Mouse (Mus musculus): Measurements from ENCODE around the gene Fam69a. TPM values are rescaled to one million over a fixed set of nuclear protein-coding genes. Genes with fewer than 3 reads are reported as not detected.

Gene Fam69a
- total and polyA plus RNA-seq, 2 experiments from 2014 or later: 28.8 to 79.5 TPM

DNA sequence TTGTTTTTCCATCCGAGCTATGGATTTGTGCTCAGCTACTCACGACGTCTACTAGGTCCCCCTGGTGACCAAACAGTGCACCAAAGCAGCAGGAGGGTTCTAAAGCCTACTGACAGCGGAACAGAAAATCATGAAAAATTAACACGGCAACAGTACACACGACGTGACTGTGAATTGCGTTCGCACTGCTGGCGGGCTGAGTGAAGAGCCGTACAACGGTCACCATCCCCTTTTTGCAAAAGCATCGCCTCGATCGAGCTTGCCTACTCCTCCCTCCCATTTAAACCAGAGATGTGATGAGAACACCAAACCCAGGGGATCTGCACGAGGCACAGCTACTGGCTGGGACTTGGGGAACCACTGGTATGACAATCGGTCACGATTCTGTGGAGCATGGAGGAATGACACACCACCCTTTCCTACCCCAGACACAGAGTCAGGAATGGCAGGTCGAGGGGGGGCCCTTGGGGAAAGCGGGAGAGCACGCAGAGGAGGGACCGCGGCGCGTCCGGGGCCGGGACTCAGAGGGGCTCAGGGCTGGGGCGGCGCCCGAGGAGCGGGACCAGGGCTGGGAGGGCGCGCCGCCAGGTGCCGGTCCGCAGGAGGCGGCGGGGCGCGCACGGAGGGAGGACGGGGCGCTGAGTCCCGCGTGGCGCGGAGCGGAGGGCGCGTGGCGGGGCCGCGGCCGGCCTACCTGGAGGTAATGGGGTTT is 474 bp downstream of the Fam69a start:
- H3K9ac ChIP-seq (replicated peaks; ENCODE audit: low read length): peak overlapping the region; percentile 91
- peak overlapping the region; percentile 73 for H3K4me2 ChIP-seq (ENCODE audit: low read depth, low read length)
- ATAC-seq (peak; percentile 79), DNase-seq (ENCODE audit: low spot score) (peak; percentile 82)
- no peaks in the 10 kb centered on the region for H3K9me3 ChIP-seq (ENCODE audit: low read length)
- H3K27me3 ChIP-seq (ENCODE audit: insufficient read depth, low read length): no peaks in the 10 kb centered on the region
- no peaks in the 10 kb centered on the region for H3K36me3 ChIP-seq (ENCODE audit: insufficient read depth, low read length)
- peak overlapping the region; percentile 90 for H3K4me3 ChIP-seq (ENCODE audit: low read length)
- WGBS: under 1% methylated on average over 44 of the region's 54 CpGs
- peak overlapping the region; percentile 98 for H3K27ac ChIP-seq
- TF ChIP-seq CTCF (IDR thresholded peaks at IDR 0.05; ENCODE audit: low read depth): peak; percentile 77
- no peaks in the 10 kb centered on the region for H3K4me1 ChIP-seq (ENCODE audit: insufficient read depth, low read length)

DNA sequence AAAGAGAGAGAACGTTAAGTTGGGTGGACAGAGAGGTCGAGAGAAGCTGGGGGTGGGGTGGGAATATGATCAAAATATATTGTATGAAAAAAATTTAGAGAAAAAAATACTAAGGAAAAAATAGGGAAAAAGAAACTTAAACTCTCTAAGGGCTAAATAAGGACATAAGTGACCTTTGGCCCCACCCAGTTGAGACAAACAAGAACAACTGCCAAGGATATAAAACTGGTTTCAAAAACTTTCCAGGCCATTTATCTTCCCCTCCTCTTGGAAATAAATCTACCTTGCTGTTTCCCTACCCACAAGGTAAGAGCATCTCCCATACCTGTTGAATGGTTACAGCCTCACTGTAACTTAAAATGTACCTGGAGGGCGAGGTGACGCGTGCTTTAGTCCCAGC is 2.9 kb downstream of the Fam69a start:
- no peaks in the 10 kb centered on the region for H3K9me3 ChIP-seq (ENCODE audit: low read length)
- no peak overlapping the region for H3K27ac ChIP-seq
- ATAC-seq (no peak), DNase-seq (ENCODE audit: low spot score) (no peak)
- no peak overlapping the region for H3K4me2 ChIP-seq (ENCODE audit: low read depth, low read length)
- H3K9ac ChIP-seq (replicated peaks; ENCODE audit: low read length): no peak overlapping the region
- no peak for TF ChIP-seq CTCF (IDR thresholded peaks at IDR 0.05; ENCODE audit: low read depth)
- H3K4me1 ChIP-seq (ENCODE audit: insufficient read depth, low read length): no peaks in the 10 kb centered on the region
- H3K27me3 ChIP-seq (ENCODE audit: insufficient read depth, low read length): no peaks in the 10 kb centered on the region
- no peaks in the 10 kb centered on the region for H3K36me3 ChIP-seq (ENCODE audit: insufficient read depth, low read length)
- H3K4me3 ChIP-seq (ENCODE audit: low read length): no peak overlapping the region
- WGBS: 94% methylated on average over 5 of the region's 5 CpGs

DNA sequence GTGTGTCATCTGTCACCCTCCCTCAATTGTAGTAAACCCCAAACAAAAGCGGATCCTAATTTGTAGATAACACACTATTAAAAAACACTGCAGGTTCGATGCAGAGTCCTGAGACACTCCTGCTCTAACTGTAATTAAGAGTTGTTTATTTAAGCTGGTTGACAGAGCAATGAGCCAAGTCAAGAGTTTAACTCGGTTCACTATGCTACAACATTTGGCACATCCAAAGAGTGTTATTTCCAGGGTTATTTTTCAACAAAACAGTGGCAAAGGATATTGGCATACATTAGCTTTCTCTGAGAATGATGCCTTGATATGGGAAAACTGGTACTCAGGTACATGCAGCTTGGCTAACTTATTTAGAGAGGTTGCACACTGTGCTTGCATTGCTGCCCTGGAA is 4.9 kb downstream of the Fam69a start:
- H3K9me3 ChIP-seq (ENCODE audit: low read length): no peaks in the 10 kb centered on the region
- H3K27ac ChIP-seq: no peak overlapping the region
- no peak for ATAC-seq
- H3K27me3 ChIP-seq (ENCODE audit: insufficient read depth, low read length): no peaks in the 10 kb centered on the region
- H3K36me3 ChIP-seq (ENCODE audit: insufficient read depth, low read length): no peaks in the 10 kb centered on the region
- no peak for TF ChIP-seq CTCF (IDR thresholded peaks at IDR 0.05; ENCODE audit: low read depth)
- no peak overlapping the region for H3K9ac ChIP-seq (replicated peaks; ENCODE audit: low read length)
- no peaks in the 10 kb centered on the region for H3K4me1 ChIP-seq (ENCODE audit: insufficient read depth, low read length)
- H3K4me2 ChIP-seq (ENCODE audit: low read depth, low read length): no peak overlapping the region
- WGBS: 85% methylated on average over 3 of the region's 3 CpGs
- DNase-seq (ENCODE audit: low spot score): no peak
- no peak overlapping the region for H3K4me3 ChIP-seq (ENCODE audit: low read length)

DNA sequence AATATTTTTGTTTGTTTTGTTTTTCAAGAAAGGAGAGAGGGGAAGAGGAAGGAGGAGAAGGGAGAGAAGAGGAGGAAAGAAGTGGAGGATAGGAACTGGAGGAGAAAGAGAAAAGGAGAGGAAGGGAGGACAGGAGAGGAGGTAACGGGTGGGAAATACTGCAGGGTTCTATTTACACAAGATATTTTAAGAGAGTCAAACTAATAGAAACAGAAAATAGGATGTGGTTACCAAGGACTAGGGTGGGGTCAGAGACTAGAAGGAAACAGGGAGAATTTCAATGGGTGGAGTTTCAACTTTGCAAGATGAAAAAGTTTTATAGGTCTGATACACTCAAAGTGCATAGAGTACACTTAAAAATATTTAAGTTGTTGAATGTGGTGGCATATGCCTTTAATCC is 7.0 kb downstream of the Fam69a start:
- H3K9me3 ChIP-seq (ENCODE audit: low read length): no peaks in the 10 kb centered on the region
- no peak overlapping the region for H3K9ac ChIP-seq (replicated peaks; ENCODE audit: low read length)
- H3K4me3 ChIP-seq (ENCODE audit: low read length): no peak overlapping the region
- no peaks in the 10 kb centered on the region for H3K27me3 ChIP-seq (ENCODE audit: insufficient read depth, low read length)
- 90% methylated on average over 1 of the region's 1 CpGs for WGBS
- no peak for TF ChIP-seq CTCF (IDR thresholded peaks at IDR 0.05; ENCODE audit: low read depth)
- no peaks in the 10 kb centered on the region for H3K36me3 ChIP-seq (ENCODE audit: insufficient read depth, low read length)
- ATAC-seq (no peak), DNase-seq (ENCODE audit: low spot score) (no peak)
- H3K27ac ChIP-seq: no peak overlapping the region
- H3K4me1 ChIP-seq (ENCODE audit: insufficient read depth, low read length): no peaks in the 10 kb centered on the region
- H3K4me2 ChIP-seq (ENCODE audit: low read depth, low read length): no peak overlapping the region

DNA sequence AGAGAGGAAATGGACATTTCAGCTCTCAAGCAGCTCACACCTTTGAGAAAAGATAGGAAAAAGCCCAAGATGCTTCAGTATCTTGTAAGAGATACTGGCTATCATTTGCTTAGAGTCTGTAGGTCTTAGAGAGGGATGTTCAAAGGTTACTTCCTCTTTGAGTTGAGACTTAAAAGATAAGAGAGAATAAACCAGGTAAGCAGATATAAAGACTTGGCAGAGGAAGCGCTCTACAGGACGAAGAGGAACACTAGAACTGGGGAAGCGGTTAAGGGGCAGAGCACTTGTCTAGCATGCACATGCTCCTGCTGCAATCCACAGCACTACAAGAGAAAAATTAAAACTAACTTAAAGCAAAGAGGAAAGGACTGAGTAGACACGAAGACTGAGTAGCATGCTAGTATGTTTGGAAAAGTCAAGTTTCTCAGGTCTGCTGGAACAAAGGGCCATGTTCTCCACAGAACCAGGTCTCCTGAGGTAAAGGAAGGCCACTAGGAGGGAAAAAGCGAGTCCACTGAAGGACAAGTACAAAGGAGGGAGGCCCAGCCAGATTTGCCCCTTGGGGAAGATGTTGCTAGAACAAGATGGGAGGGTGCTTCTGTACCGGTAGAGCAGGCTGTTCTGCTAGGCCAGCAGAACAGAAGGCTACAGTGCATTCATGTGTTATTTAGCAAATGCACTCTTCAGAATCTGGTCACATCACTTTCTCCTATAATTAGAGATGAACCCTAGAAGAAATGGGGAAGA is 8.4 kb downstream of the Fam69a start:
- H3K4me3 ChIP-seq (ENCODE audit: low read length): no peak overlapping the region
- no peaks in the 10 kb centered on the region for H3K36me3 ChIP-seq (ENCODE audit: insufficient read depth, low read length)
- no peaks in the 10 kb centered on the region for H3K9me3 ChIP-seq (ENCODE audit: low read length)
- TF ChIP-seq CTCF (IDR thresholded peaks at IDR 0.05; ENCODE audit: low read depth): no peak
- no peak for ATAC-seq
- no peaks in the 10 kb centered on the region for H3K27me3 ChIP-seq (ENCODE audit: insufficient read depth, low read length)
- no peaks in the 10 kb centered on the region for H3K4me1 ChIP-seq (ENCODE audit: insufficient read depth, low read length)
- H3K27ac ChIP-seq: no peak overlapping the region
- no peak for DNase-seq (ENCODE audit: low spot score)
- H3K4me2 ChIP-seq (ENCODE audit: low read depth, low read length): no peak overlapping the region
- H3K9ac ChIP-seq (replicated peaks; ENCODE audit: low read length): no peak overlapping the region
- WGBS: 88% methylated on average over 6 of the region's 6 CpGs

DNA sequence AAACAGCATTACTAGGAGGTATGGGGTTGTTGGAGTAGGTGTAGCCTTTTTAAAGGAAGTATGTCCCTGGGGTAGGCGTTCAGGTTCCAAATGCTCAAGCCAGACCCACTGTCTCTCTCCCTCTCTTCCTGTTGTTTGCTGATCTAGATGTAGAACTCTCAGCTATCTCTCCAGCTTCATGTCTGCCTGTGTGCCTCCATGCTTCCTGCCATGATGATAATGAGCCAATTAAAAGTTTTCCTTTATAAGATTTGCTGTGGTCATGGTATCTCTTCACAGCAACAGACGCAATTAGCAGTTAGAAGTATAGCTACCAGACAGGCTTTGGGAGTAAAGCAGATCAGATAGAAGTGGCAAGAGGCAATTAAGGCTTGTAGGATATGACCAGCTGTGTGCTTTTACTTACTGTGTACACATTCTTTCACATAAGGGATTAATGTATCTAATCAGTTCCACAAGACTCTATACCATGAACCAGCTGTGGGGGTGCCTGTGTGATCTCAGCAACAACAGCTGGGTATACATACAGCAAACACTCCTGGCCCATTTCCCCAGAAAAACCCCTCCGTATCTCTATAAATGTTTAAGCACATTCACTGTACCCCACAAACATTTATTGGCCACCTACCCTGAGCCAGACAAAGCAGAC is 9.1 kb downstream of the Fam69a start:
- no peak overlapping the region for H3K4me3 ChIP-seq (ENCODE audit: low read length)
- H3K36me3 ChIP-seq (ENCODE audit: insufficient read depth, low read length): no peaks in the 10 kb centered on the region
- no peak overlapping the region for H3K4me2 ChIP-seq (ENCODE audit: low read depth, low read length)
- H3K9me3 ChIP-seq (ENCODE audit: low read length): no peaks in the 10 kb centered on the region
- TF ChIP-seq CTCF (IDR thresholded peaks at IDR 0.05; ENCODE audit: low read depth): no peak
- 83% methylated on average over 3 of the region's 3 CpGs for WGBS
- ATAC-seq (no peak), DNase-seq (ENCODE audit: low spot score) (no peak)
- H3K9ac ChIP-seq (replicated peaks; ENCODE audit: low read length): no peak overlapping the region
- no peaks in the 10 kb centered on the region for H3K27me3 ChIP-seq (ENCODE audit: insufficient read depth, low read length)
- H3K27ac ChIP-seq: no peak overlapping the region
- no peaks in the 10 kb centered on the region for H3K4me1 ChIP-seq (ENCODE audit: insufficient read depth, low read length)

Data from hindbrain, postnatal 0 days (tissue).